Mouse (Mus musculus): Measurements from ENCODE around the gene Cpvl. TPM values are rescaled to one million over a fixed set of nuclear protein-coding genes. Genes with fewer than 3 reads are reported as not detected.

The Cpvl gene
- total RNA-seq, 2 experiments from 2014 or later, result 0.17 TPM; not detected in 1

DNA sequence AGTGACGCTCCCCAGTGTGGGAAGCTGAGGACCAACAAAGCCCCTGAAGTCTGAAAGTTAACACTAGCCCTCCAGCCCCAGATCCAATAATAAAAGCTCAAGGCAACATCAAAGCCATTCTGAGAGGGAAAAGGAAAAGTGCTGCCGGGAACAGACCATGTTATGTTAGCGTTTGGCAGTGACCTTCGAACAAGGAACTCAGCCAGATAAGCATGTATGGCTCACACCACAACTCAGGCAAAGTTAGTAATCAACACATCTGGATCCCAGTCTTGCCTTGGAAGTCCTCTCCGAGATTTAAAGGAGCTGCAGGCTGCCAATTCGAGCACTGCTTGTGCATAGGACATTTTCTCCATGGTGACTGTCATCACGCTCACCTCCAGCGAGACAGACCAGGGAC lies 38.7 kb downstream of the Cpvl start:
- no peak for DNase-seq (ENCODE audit: extremely low spot score in 1 of 2, low spot score in 1 of 2)

DNA sequence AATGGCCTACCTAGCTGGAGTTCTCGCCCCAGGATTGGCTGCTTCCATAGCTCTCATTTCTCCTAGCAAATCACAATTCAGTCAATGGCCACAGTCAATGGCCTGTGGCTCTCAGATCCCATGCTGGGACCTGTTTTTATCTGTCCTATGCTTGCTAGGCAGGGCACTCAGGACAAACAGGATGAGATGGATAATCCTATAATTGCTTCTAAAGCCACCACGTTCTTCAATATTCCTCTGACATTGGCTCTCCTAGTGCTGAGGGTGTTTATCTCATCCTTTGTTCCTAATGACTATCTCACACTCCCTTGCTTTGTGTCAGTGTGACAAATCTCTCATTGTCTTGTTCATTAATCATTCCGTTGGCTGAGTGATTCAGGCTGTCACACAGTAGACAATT lies 39.5 kb downstream of the Cpvl start:
- no peak for DNase-seq (ENCODE audit: extremely low spot score in 1 of 2, low spot score in 1 of 2)

DNA sequence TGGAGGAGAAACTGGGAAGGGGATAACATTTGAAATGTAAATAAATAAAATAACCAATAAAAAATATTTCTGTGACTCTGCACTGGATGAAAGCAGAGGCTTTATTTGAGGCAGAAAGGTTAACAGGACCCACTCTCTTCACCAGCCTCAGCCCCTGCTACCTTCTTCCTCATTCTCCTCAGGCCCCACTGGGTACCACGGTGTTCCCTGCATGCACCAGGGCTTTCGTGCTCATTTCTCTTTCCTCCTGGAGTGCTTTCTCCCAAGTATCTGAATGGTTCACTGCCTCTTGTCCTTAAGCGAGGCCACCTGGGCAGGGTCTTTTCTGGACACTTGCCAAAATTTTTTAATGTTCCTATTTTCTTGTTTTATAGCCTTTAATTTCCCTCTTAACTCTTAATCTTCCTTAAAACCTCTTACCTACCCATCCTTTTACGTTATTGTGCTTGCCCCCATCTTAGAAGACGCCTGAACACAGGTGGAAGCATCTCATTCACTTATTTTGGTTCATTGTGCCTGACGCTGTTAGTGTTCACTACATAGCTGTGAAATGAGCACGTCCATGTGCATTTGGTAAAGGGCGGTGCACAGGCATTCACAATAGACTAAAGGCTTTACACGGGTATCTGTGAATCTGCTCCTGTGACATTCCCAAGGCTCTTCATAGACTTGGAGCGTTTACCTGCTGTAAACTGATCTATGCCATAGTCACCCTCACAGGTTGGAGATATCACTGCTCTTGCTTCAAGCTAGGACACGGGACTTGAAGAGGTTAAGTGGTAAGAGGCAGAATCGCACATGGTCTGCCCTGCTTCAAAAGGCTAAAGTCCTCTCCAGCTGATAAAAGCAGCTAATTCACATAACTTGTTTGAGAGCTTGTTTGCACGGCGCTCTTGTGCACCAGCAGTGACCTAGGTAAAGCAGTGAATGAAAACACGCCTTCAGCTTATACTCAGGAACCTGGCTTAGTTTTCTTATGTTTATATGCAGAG lies 41.0 kb downstream of the Cpvl start:
- no peak for DNase-seq (ENCODE audit: extremely low spot score in 1 of 2, low spot score in 1 of 2)

DNA sequence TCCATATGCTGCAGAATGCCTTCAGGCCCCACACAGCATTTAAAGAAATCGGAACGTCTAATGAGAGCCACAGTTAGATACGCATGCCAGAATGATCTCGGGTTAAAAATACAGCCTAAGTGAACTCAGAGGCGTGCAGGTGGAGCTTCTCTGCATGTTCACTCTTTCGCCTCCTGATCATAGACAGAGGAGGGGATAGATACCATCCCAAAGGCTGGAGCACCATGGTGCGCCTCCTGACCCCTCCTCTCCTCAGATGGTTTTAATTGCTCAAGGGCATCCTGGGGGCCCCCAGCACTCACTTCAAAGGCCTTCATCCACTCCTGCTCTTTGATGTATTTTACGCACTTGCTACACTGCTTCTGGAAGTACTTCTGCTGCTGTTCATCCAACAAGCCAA lies 46.9 kb downstream of the Cpvl start:
- DNase-seq (ENCODE audit: extremely low spot score in 1 of 2, low spot score in 1 of 2), result no peak

DNA sequence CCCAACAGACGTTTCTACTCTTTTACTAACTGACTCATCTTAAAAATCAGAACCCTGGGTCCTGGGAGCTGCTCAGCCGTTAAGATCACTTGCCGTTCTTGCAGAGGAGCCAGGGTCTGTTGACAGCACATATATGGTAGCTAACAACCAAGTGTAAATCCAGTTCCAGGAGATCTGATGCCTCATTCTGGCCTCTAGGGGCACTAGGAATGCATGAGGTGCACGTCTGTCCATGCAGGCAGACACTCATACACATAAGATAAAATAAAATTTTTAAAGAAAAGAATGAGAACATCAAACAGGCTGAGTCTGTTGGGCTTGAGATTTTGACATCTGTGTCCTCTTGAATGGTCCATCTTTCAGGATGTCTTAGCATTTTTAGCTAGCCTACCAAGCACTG lies 48.6 kb downstream of the Cpvl start:
- no peak for DNase-seq (ENCODE audit: extremely low spot score in 1 of 2, low spot score in 1 of 2)

DNA sequence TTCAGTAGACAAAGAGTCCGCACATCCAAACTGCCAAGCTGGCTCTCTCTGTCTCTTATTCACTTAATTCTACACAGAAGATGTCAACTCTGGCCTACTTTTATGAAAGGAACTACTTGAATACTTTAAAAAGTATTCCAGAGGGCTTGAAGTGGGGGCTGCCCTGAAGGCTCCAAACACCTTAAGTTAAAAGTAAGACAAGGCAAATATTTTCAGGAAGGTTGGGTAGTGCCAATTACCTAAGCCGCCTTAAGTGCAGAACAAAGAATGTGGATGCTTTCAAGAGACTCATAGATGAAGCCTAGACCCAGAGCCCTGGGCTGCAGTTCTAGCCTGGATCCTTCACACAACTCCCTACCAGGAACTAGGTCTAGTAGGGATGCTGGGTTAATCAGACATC lies 52.3 kb downstream of the Cpvl start:
- DNase-seq (ENCODE audit: extremely low spot score in 1 of 2, low spot score in 1 of 2), result no peak

DNA sequence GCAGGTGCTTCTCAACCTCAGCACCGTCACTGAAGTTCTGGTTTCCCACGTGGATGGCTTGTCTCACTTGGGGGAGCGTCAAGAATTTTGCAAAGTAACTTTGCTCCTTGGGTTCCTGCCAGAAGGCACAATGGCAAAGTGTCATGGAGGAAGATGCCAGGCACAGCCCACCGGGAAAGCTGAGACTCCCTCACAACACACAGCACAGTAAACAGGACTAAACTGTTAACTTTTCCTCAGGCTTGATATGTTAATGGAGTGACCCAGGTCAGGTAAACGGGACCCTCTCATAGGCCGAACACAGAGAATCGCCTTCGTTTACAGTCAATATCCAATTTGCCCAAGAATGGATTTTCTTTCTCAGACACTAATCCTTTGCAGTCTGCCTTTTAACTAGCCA lies 53.3 kb downstream of the Cpvl start:
- DNase-seq (ENCODE audit: extremely low spot score in 1 of 2, low spot score in 1 of 2), result no peak

DNA sequence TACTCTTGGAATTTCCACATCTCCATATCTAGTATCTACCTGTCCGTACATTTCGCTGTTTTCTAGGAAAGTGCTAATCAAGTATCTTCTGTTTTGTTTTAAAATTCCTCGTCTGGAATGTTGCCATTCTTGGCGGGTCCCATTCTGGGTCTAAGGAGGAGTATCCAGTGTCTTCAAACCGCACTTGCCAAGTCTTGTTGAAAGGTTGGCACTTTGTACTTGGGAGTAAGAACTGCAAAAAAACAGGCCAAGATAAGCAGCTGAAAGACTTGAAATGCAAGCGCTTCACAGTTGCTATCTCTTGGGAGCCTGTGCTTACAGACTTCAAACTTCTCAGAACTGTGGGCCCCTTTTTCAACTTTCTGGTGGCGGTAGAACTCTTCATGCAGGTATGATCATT lies 58.4 kb downstream of the Cpvl start:
- no peak for DNase-seq (ENCODE audit: extremely low spot score in 1 of 2, low spot score in 1 of 2)

DNA sequence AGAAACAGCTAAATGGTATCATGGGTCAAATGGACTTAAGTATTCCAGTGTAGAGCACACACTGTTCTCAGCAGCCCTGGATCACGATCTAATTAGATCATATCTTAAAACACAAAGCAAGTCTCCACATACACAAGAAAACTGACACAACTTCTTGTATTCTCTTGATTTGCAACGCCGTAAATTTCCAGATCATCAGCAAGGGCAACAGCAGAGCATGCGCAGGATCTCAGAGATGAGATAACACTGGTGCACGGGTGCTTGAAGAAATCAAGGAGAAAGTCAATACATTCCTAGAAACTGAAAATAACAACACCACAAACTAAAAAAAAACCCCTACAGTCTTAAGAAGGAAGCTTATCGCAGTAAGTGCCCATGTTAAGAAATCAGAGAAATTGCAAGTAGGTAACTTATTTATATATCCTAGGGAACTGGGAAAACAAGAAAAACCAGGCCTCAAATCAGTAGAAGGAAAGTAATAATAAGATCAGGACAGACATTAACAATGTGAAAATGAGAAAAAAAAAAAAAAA lies 61.4 kb downstream of the Cpvl start:
- no peak for DNase-seq (ENCODE audit: extremely low spot score in 1 of 2, low spot score in 1 of 2)

DNA sequence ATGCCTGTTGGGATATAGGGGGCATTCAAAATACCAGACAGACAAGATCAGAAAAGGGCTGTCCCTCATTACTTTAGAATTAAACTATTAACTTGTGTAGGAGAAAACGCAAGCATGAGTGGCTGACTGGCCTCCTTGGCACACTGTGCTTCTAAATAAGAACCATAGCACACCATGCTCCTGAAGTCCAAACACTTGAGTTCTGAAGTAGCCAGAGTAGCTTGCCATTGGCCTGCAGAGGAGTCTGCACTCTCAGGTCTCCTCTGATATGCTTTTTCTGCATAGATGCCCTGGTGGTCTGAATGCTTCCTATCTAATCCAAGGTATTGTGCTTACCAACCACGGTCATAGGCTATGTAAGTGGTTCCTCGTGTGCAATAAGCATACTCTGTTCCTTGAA lies 63.1 kb downstream of the Cpvl start:
- DNase-seq (ENCODE audit: extremely low spot score in 1 of 2, low spot score in 1 of 2), result no peak

DNA sequence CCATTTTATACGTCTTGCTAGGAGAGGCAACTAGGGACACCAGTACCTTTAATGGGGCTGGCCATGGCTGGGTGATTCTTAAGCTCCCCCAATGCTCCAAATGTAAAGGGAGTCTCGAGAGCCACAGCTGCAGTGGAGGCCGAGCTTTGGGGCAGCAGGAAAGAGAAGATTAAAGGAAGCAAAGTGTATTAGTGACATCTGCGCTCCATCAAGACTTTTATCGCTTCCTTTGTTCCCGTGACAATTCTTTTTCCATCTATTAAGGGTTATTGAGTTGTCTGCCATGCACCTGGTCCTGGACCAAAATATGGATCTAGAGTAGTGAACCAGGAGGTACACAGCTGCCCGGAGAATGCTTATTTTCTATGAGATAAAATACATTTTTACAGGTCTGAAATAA lies 65.3 kb downstream of the Cpvl start:
- DNase-seq (ENCODE audit: extremely low spot score in 1 of 2, low spot score in 1 of 2), result no peak

DNA sequence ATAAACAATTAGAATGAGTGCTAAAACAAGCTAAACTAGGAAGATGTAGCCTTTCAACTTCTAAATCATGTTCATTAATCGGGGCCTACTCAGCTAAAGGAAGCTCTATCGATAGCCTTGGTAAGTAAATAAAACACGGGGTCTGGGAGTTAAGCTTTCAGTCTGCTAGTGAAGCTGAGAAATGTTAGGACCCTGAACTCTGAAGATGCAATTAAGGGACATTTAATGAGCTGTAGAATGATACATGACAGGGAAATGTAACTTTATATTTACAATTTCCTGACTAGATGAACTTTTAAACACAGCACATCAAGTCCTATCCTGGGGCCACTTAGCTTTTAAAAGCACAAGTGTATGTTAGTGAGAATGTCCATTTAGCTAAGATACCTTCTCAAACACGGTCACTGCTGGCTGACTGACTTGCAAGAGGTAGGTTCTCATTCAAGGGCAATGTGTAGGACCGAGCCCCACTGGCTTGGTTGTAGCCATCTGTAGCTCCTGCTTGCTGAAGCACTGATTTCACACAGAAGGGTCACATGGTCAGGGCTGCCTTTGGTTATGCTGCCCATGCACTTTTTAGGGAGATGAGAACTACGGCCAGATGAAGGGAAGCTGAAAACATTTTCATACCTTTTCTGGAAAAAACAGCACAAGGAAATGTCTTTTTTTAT lies 66.2 kb downstream of the Cpvl start:
- DNase-seq (ENCODE audit: extremely low spot score in 1 of 2, low spot score in 1 of 2), result no peak

DNA sequence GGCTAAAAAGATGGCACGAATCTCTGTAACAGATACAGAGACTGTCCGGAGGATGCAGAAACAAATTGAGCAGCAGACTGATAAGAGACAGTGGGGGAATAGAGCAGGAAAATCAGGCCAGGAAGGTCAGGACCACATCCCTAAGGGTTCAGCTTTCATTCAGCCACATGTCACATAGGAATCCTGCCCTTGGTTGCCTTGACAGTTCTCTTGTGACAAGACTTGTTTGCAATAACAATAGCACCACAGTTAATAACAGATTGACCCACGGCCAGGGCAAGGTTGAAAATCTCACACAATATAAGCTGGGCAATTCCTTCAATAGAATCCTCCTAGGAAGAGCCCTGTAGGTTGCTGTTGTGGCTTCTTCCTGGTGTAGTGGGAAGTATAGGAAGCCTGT lies 68.5 kb downstream of the Cpvl start:
- no peak for DNase-seq (ENCODE audit: extremely low spot score in 1 of 2, low spot score in 1 of 2)

DNA sequence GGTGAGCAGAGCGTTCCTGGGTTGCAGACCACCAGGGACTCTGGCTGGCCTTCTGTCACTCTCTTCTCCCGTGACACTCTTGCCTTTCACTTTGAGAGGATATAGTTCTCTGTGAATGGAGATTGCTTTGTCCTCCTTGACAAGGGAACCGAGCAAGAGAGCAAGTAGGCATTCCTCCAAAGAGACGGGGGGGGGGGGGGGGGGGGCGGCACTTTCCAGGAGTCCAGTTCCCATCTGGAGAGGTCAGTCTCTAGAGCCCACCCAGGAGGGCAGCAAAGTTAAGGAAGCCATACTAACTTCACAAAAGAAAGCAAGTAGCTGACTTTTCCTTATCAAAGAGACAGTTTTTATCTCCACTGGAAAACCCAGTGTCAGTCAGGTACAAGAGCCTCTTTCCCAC lies 69.0 kb downstream of the Cpvl start:
- no peak for DNase-seq (ENCODE audit: extremely low spot score in 1 of 2, low spot score in 1 of 2)

DNA sequence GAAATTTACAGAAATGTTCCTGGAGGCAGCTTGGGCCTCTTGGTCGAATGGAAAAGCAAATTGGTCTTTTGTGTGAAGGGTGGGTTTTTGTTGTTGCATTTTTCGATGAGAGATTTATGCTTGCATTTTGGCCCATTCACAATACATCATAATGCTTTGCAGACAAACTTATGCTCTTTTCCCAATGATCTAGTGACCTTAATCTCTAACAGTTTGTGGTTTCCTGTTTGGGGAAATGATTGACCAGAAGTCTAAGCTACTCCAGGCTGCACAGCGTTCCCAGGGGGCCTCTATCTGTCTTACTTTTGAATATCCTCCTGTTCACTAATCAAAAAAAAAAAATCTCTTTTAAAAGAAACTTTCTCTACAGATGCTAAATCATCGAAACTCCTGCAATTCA lies 71.6 kb downstream of the Cpvl start:
- no peak for DNase-seq (ENCODE audit: extremely low spot score in 1 of 2, low spot score in 1 of 2)

DNA sequence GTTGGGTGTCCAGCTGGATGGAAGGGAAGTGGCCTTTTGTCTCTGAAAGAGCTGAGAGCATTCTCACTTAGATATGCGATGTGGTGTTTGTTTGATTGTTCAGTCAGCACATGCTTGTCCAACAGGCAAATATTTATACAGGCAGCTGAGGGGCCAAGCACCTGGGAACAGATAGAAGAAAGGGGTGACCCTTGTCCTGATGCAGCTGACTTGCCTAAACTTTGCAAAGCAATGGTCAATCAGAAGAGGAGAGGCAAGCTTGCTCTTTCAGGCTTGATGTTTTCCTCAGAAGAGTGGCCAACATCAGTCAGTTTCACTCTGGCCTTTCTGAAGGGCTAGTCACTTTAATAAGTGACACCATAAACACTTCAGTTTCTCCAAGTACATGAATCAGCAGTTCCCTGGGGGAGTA lies 72.4 kb downstream of the Cpvl start:
- no peak for DNase-seq (ENCODE audit: extremely low spot score in 1 of 2, low spot score in 1 of 2)

DNA sequence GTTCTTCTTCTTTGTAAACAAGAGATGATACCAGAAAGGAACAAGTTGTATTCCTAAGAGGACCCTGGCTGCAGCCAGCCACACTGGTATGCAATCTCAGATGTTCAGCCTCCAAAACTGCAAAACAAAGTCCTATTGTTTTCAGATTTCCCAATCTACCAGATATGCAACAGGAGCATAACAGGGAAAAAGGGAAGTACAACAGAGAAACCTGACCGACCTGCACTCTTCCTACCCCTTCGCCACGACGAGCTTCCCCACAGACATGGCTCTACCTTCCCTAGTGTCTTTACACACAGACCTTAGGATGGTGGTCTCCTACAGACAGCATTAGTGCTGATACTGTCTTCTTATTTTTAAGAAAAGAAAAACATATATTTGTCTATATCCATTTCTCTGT lies 72.9 kb downstream of the Cpvl start:
- no peak for DNase-seq (ENCODE audit: extremely low spot score in 1 of 2, low spot score in 1 of 2)

DNA sequence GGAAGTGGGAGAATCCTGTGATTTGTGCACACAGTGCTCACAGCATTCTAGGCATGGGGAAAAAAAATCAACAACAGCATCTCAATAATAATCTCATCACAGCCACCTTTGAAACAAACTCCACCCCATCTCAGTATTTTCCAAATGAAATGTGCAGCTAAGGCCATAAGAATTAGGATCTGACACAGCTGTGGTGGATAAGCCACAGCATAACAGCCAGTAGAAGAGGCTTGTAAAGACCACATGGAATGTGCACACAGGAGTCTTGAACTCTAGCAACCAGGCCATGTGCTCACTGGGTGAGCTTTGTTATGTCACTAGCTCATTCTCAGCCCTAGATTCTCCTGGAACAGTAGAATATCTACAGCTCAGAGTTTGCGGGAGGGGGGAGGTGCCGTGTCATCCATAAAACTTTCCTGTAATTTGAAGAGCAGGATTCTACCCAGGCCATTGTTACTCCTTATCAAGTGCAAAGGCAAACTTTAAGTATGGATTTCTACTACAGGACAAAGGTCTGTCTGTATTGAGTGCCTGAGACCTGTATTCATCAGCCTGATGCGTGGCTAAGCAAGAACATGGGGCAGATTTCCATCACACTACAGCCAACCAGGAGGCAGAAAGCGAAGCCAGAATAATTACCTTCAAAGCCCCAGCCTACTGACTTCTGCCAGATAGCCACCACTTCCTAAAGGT lies 73.6 kb downstream of the Cpvl start:
- DNase-seq (ENCODE audit: extremely low spot score in 1 of 2, low spot score in 1 of 2), result no peak

DNA sequence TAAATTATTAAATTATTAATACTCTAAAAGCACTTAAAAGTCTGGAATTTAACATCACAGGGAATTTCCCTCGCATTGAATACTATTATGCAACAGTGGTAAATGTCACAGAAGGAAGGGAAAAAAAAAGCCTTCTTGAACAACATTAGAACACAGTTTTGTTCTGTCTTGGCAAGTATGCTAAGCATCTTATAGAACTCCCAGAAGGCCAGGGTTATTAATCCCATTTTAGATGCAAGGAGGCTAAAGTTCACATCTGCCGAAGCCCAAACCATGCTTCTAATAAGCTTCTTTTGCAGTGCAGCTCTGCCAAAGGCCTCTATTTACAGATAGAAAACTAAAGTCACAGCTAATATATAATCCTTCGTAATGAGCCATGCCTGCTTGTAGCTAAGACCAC lies 74.3 kb downstream of the Cpvl start:
- no peak for DNase-seq (ENCODE audit: extremely low spot score in 1 of 2, low spot score in 1 of 2)

DNA sequence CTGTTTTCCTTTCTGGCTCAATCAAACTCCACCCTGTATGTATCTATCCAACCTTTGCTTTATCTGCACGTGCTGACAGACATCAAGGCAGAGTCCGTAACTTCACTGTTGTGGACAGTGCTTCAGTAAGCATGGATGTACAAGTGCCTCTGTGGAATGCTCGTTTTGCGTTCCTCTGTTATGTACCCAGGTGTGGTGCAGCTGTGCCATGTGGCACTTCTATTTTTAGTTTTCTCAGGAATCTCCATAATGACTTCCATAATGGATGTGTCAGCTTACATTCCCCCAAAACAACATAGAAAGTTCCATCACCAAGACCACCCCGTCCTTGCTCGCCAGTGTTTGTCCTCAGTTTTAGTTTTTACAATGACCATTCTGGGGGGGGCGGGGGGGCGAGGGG lies 76.7 kb downstream of the Cpvl start:
- no peak for DNase-seq (ENCODE audit: extremely low spot score in 1 of 2, low spot score in 1 of 2)

DNA sequence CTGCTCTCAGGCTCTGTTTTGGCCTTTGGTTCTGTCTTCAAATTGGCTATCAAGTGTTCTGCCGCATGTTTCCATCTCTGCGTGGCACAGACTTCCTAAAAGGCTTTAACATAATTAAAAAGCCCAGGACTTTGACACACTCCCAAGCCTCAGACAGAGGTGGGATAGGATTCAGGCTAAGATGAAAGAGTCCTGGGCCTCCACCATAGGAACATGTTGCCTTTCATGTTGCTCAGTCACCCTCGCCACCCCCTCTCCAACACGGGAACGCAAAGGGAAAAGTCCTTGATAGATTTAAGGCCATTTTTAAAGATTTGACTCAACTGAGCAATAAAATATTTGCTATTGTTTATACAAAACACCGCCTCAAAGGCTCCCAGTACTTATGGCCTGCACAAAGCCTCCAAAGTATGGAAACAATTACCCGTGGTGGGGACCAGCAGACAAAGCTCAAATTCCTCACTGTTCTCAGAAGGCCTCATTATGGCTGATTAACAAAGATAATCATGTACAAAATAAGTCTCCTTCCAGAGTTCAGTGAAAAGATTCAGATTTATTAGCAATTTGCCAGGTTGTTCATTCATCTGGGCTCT lies 80.5 kb downstream of the Cpvl start:
- no peak for DNase-seq (ENCODE audit: extremely low spot score in 1 of 2, low spot score in 1 of 2)

Measured in layer of hippocampus, postnatal 25 days (tissue).